Comparison of ENCODE assay signal across 20 mouse cellular contexts in the genomic region with DNA sequence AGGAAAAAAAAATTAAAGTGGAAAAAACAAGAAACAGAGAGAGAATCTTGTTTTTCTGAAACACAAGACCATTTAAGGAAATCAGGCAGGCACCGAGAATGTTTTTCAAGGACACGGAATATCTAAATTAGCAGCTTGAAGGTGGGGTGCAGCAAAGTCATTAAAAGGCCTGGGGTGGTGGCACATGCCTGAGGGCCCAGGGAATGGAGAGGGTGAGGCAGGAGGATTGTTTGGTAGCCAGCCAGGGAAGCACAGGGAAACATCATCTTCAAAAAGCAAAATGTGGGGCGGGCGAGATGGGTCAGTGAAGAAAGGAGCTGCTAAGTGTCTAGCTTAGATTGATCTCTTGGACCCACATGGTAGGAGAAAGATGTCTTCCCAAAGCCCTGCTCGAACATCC. TPM values are rescaled to one million over a fixed set of nuclear protein-coding genes. Genes with fewer than 3 reads are reported as not detected.
DNase-seq lines count a peak whose midpoint lies in the region; ATAC-seq and TF ChIP-seq lines count a peak whose summit lies in the region.
"Had no signal": no experiment of that assay in that cellular context is flagged by ENCODE, and none has a peak within 500 bp of the region (broad histone marks: within the 10 kb centered on the region; RNA-seq: fewer than 3 reads in every experiment).

No protein-coding gene starts in this region.

- peaks cover 84% of the 10 kb centered on the region for H3K79me2 ChIP-seq in myocyte (ENCODE audit: control insufficient read depth, insufficient read depth)

- peaks cover 36% of the 10 kb centered on the region for H3K4me1 ChIP-seq in heart, embryonic 16.5 days (ENCODE audit: control insufficient read depth, insufficient read depth, low read length)
- H3K4me1 ChIP-seq in midbrain, embryonic 10.5 days = peaks cover 7% of the 10 kb centered on the region
- no peaks in the 10 kb centered on the region for H3K4me1 ChIP-seq in midbrain, postnatal 0 days (ENCODE audit: insufficient read depth, low read length)

- H3K9ac ChIP-seq in heart, embryonic 16.5 days (ENCODE audit: low read length) = peak overlapping the region; percentile 39; the same call in 1 of the 2 replicates
- H3K9ac ChIP-seq in midbrain, postnatal 0 days (replicated peaks; ENCODE audit: low read length, poor library complexity, severe bottlenecking) = no peak overlapping the region
- H3K9ac ChIP-seq: forebrain, postnatal 0 days; limb, embryonic 15.5 days; liver, postnatal 0 days; neural tube, embryonic 12.5 days had no signal

- H3K9me3 ChIP-seq in heart, embryonic 16.5 days (replicated peaks; ENCODE audit: control insufficient read depth, low read length) = no peaks in the 10 kb centered on the region
- H3K9me3 ChIP-seq in midbrain, embryonic 10.5 days (replicated peaks) = no peaks in the 10 kb centered on the region
- no peaks in the 10 kb centered on the region for H3K9me3 ChIP-seq in midbrain, postnatal 0 days (ENCODE audit: low read length)
- H3K9me3 ChIP-seq: heart, embryonic 10.5 days; limb, embryonic 15.5 days; neural tube, embryonic 12.5 days had no signal

- H3K27me3 ChIP-seq in heart, embryonic 16.5 days (ENCODE audit: control insufficient read depth, insufficient read depth, low read length) = no peaks in the 10 kb centered on the region
- H3K27me3 ChIP-seq in midbrain, embryonic 10.5 days (ENCODE audit: low read depth, poor library complexity, severe bottlenecking) = no peaks in the 10 kb centered on the region
- no peaks in the 10 kb centered on the region for H3K27me3 ChIP-seq in midbrain, postnatal 0 days (ENCODE audit: insufficient read depth, low read length)
- no peaks in the 10 kb centered on the region for H3K27me3 ChIP-seq in myocyte (ENCODE audit: control insufficient read depth, insufficient read depth, insufficient read length)
- H3K27me3 ChIP-seq: limb, embryonic 15.5 days; neural tube, embryonic 12.5 days had no signal

- no peak for TF ChIP-seq CTCF in midbrain, postnatal 0 days (IDR thresholded peaks at IDR 0.05)

- TF ChIP-seq POLR2A in myocyte (IDR thresholded peaks at IDR 0.05; ENCODE audit: insufficient read length, low read depth) = no peak

- peaks cover 5% of the 10 kb centered on the region; the same call in 1 of the 2 replicates for H3K36me3 ChIP-seq in heart, embryonic 16.5 days (ENCODE audit: control insufficient read depth, insufficient read depth)
- peaks cover 55% of the 10 kb centered on the region for H3K36me3 ChIP-seq in midbrain, embryonic 10.5 days
- H3K36me3 ChIP-seq in midbrain, postnatal 0 days (ENCODE audit: insufficient read depth, low read length) = no peaks in the 10 kb centered on the region
- peaks cover 16% of the 10 kb centered on the region for H3K36me3 ChIP-seq in myocyte (ENCODE audit: control insufficient read depth, insufficient read depth)
- H3K36me3 ChIP-seq: neural tube, embryonic 12.5 days had no signal

- no peak overlapping the region for H3ac ChIP-seq in myocyte (ENCODE audit: control insufficient read depth, insufficient read length)

- ATAC-seq in heart, embryonic 16.5 days (replicated peaks; ENCODE audit: extremely low read depth, insufficient read depth, low FRiP score) = no peak
- no peak for ATAC-seq in midbrain, postnatal 0 days (ENCODE audit: low FRiP score)
- ATAC-seq: midbrain, embryonic 16.5 days had no signal

- DNase-seq in adrenal gland, postnatal 14 days = peak; percentile 3
- DNase-seq in adrenal gland, adult 2 months = no peak
- DNase-seq in heart, postnatal 4 days = no peak
- DNase-seq in midbrain, embryonic 10.5 days (ENCODE audit: low spot score) = no peak
- no peak for DNase-seq in midbrain, postnatal 0 days (ENCODE audit: low spot score)
- no peak for DNase-seq in embryo, embryonic 10.5 days (ENCODE audit: low spot score)

- 80% methylated on average over 5 of the region's 5 CpGs for WGBS in heart, embryonic 16.5 days
- 87% methylated on average over 5 of the region's 5 CpGs for WGBS in midbrain, embryonic 10.5 days
- WGBS in midbrain, postnatal 0 days = 82% methylated on average over 5 of the region's 5 CpGs

- 0 out of 2 replicates have a peak overlapping the region, but pooled peaks have one; percentile 16 for H3K4me2 ChIP-seq in heart, embryonic 16.5 days (ENCODE audit: low read depth, low read length)
- H3K4me2 ChIP-seq in midbrain, postnatal 0 days (ENCODE audit: low read depth, low read length, poor library complexity, severe bottlenecking) = no peak overlapping the region
- H3K4me2 ChIP-seq in myocyte (ENCODE audit: low read depth) = peak overlapping the region; percentile 52
- H3K4me2 ChIP-seq: limb, embryonic 15.5 days had no signal

- no peak overlapping the region for H3K4me3 ChIP-seq in heart, embryonic 16.5 days (ENCODE audit: low read length)
- H3K4me3 ChIP-seq in midbrain, embryonic 10.5 days = no peak overlapping the region
- H3K4me3 ChIP-seq in midbrain, postnatal 0 days (ENCODE audit: low read depth, low read length) = no peak overlapping the region
- H3K4me3 ChIP-seq in myocyte = no peak overlapping the region
- H3K4me3 ChIP-seq: erythroblast, embryonic 14.5 days; heart, embryonic 10.5 days; left cerebral cortex, adult 2 months; limb, embryonic 15.5 days; neural tube, embryonic 12.5 days had no signal

- H3K27ac ChIP-seq in heart, embryonic 16.5 days (ENCODE audit: low read length) = peak overlapping the region; percentile 79
- 0 out of 2 replicates have a peak overlapping the region, but pooled peaks have one; percentile 70 for H3K27ac ChIP-seq in midbrain, embryonic 10.5 days (replicated peaks)
- H3K27ac ChIP-seq in midbrain, postnatal 0 days (ENCODE audit: low read depth, low read length) = no peak overlapping the region
- H3K27ac ChIP-seq: heart, embryonic 10.5 days; left cerebral cortex, adult 2 months; limb, embryonic 15.5 days; neural tube, embryonic 12.5 days had no signal

TF ChIP-seq in myocyte, 11 proteins besides CTCF, POLR2A, EP300 and RAD21:
- TF ChIP-seq REST (IDR thresholded peaks at IDR 0.05; ENCODE audit: insufficient read depth, insufficient read length) = no peak
- TF ChIP-seq MYOD1 (IDR thresholded peaks at IDR 0.05; ENCODE audit: control insufficient read depth in 1 of 3, insufficient read length in 2 of 3, low read depth in 2 of 3) = no peak
- TF ChIP-seq MYOG (IDR thresholded peaks at IDR 0.05; ENCODE audit: control insufficient read depth in 1 of 3, insufficient read depth in 1 of 3, insufficient read length in 2 of 3, low read depth in 2 of 3) = no peak
- no peak for TF ChIP-seq POLR2AphosphoS2 (IDR thresholded peaks at IDR 0.05; ENCODE audit: insufficient read length, low read depth)
- no peak for TF ChIP-seq USF1 (IDR thresholded peaks at IDR 0.05; ENCODE audit: low read depth)
- TF ChIP-seq SRF (IDR thresholded peaks at IDR 0.05; ENCODE audit: control insufficient read depth, insufficient read length, low read depth) = no peak
- no peak for TF ChIP-seq CEBPB (IDR thresholded peaks at IDR 0.05; ENCODE audit: insufficient read depth, poor library complexity, severe bottlenecking)
- TF ChIP-seq E2F4 (IDR thresholded peaks at IDR 0.05; ENCODE audit: insufficient read depth) = no peak
- TF ChIP-seq TCF3 (IDR thresholded peaks at IDR 0.05; ENCODE audit: insufficient read length, low read depth) = no peak
- TF ChIP-seq MAX (IDR thresholded peaks at IDR 0.05; ENCODE audit: low read depth) = no peak
- TF ChIP-seq TCF12 (IDR thresholded peaks at IDR 0.05; ENCODE audit: insufficient read depth, poor library complexity, severe bottlenecking) = no peak

RNA-seq across cellular contexts. Expression of gene Kank2, which starts 10.9 kb away (rescaled TPM):
- total RNA-seq in adrenal gland, postnatal 14 days (2021) = 31.5 and 31.8 TPM in 2 replicates
- total RNA-seq in adrenal gland, adult 2 months (2021) = 10 to 100 TPM; 28.4 to 56.2 TPM
- 67.8 and 76.1 TPM in 2 replicates for polyA plus RNA-seq in adrenal gland, adult 2 months (2012; rRNA removed)
- 16.6 and 21.8 TPM in 2 replicates for polyA plus RNA-seq in heart, embryonic 16.5 days (2015; fragmentation: Nextera tagmentation; extraction: Ambion mirVana)
- total RNA-seq in heart, postnatal 4 days (2021) = 10 to 100 TPM; 50.7 to 53.7 TPM
- 8.6 and 9.5 TPM in 2 replicates for polyA plus RNA-seq in midbrain, embryonic 10.5 days (2016; fragmentation: Nextera tagmentation; extraction: Ambion mirVana)
- total RNA-seq in midbrain, postnatal 0 days (2014; rRNA removed) = 14.9 and 15.2 TPM in 2 replicates
- 2.9 TPM in 2 replicates for polyA plus RNA-seq in midbrain, postnatal 0 days (2015; fragmentation: Nextera tagmentation; extraction: Ambion mirVana)
- polyA plus RNA-seq in myocyte (2012; fragmentation: generic; extraction: Trizol) = 49.4 TPM

RNA-seq across cellular contexts. Expression of gene Spc24, which starts 27.6 kb away (rescaled TPM):
- 9.1 and 10.4 TPM in 2 replicates for total RNA-seq in adrenal gland, postnatal 14 days (2021)
- total RNA-seq in adrenal gland, adult 2 months (2021) = 1 to 10 TPM; 1.9 to 3.7 TPM
- 1.4 and 1.5 TPM in 2 replicates for polyA plus RNA-seq in adrenal gland, adult 2 months (2012; rRNA removed)
- 91.4 and 93.2 TPM in 2 replicates for polyA plus RNA-seq in heart, embryonic 16.5 days (2015; fragmentation: Nextera tagmentation; extraction: Ambion mirVana)
- total RNA-seq in heart, postnatal 4 days (2021) = 10 to 100 TPM; 37.2 to 38.4 TPM
- polyA plus RNA-seq in midbrain, embryonic 10.5 days (2016; fragmentation: Nextera tagmentation; extraction: Ambion mirVana) = 146 and 175 TPM in 2 replicates
- 5.5 and 6.6 TPM in 2 replicates for total RNA-seq in midbrain, postnatal 0 days (2014; rRNA removed)
- polyA plus RNA-seq in midbrain, postnatal 0 days (2015; fragmentation: Nextera tagmentation; extraction: Ambion mirVana) = 6.3 and 8.2 TPM in 2 replicates
- 31.0 TPM for polyA plus RNA-seq in myocyte (2012; fragmentation: generic; extraction: Trizol)

RNA-seq across cellular contexts. Expression of gene Angptl8, which starts 47.7 kb away (rescaled TPM):
- total RNA-seq in adrenal gland, postnatal 14 days (2021) = 5.1 and 10.2 TPM in 2 replicates
- total RNA-seq in adrenal gland, adult 2 months (2021) = 1 to 10 TPM; 8.1 to 8.7 TPM
- 26.5 and 55.8 TPM in 2 replicates for polyA plus RNA-seq in adrenal gland, adult 2 months (2012; rRNA removed)
- polyA plus RNA-seq in heart, embryonic 16.5 days (2015; fragmentation: Nextera tagmentation; extraction: Ambion mirVana) = 1.7 and 2.4 TPM in 2 replicates
- not detected for total RNA-seq in heart, postnatal 4 days (2021)
- polyA plus RNA-seq in midbrain, embryonic 10.5 days (2016; fragmentation: Nextera tagmentation; extraction: Ambion mirVana) = 0.47 and 0.83 TPM in 2 replicates
- not detected in 2 replicates for total RNA-seq in midbrain, postnatal 0 days (2014; rRNA removed)
- polyA plus RNA-seq in midbrain, postnatal 0 days (2015; fragmentation: Nextera tagmentation; extraction: Ambion mirVana) = 0.20 and 0.48 TPM in 2 replicates
- not detected for polyA plus RNA-seq in myocyte (2012; fragmentation: generic; extraction: Trizol)
- total RNA-seq: common myeloid progenitor, adult 5-6 weeks; forebrain, postnatal 0 days; gastrocnemius, adult 8-10 months; layer of hippocampus, adult 8-10 months; left cerebral cortex, adult 2 months had no signal
- polyA plus RNA-seq: brain, embryonic 14.5 days had no signal
